Mouse (Mus musculus): ENCODE results near the gene Nipbl.
"Not testable (repeated sequence)": the region's sequence is repeated elsewhere in the genome, so short reads cannot be mapped to it uniquely, and the experiment has no call there.

Gene Nipbl

GRCm38 (mm10) chr15:8443926-8444889, at the start of gene Nipbl:
Nipbl (minus strand) TSS chr15:8444463.
- peak; percentile 93 for DNase-seq

DNA sequence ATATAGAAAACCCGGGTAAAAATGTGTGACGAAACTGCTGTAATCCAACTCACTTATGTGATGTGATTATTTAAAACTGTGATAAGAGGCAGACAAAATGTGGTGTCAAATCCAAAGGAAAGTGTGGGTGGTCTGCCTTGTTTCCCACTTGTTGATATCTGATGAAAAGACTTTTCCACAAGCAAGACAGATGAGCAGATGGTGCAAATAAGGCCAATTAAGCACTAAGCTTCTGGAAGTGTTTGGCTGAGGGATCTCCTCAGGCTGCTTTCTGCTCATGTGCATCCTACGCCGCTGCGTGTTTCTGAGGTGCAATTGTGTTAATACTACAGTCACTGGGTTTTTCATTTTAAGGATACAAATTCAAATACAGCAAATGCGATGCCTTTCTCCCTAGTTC, 41.0 kb upstream of the Nipbl start:
- DNase-seq: no peak

- DNase-seq: no peak
Observed at GRCm38 (mm10) chr15:8469006-8469575, 24.8 kb upstream of the Nipbl start.

GRCm38 (mm10) chr15:8463521-8463920, 19.3 kb upstream of the Nipbl start:
- DNase-seq: no peak

- DNase-seq: no peak
Observed at GRCm38 (mm10) chr15:8462780-8463179, 18.5 kb upstream of the Nipbl start.

DNA sequence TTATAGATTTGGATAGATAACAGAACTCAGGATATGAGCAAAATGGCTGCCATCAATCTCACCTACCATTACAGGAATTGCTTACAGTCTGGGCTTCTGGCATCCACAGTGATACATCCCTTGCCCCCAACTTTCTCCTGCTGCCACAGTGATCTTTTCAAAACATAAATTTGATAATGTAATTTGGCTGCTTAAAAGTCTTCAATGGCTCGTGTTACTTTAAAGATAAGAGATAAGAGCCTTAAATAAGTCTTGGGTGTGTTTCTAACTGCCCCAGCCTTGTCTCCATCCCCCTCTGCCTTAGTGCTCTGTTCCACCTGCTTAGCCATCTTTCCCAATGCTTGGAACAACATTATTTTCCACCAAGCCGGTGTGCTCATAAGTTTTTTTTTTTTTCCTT, 16.6 kb upstream of the Nipbl start:
- no peak for DNase-seq

DNA sequence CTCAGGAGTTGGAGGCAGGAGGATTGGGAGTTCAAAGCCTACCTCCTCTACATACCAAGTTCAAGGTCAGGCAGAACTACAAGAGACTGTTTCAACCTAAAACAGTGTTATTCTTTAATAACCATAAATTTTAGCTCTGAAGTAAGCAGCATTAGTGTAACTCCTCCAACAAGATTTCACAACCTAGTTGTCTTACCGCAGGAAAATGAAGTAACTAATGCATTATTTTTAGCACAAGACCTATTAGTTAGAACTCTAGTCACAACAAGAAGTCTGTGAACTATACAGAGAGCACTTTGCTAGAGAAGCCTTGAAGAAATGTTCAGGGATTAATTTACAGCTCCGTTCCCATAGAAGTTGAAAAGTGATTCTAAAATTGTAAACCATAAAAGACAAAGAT, 15.7 kb upstream of the Nipbl start:
- no peak for DNase-seq

- DNase-seq: not testable (repeated sequence)
Observed at GRCm38 (mm10) chr15:8456223-8456622, 12.0 kb upstream of the Nipbl start.

DNA sequence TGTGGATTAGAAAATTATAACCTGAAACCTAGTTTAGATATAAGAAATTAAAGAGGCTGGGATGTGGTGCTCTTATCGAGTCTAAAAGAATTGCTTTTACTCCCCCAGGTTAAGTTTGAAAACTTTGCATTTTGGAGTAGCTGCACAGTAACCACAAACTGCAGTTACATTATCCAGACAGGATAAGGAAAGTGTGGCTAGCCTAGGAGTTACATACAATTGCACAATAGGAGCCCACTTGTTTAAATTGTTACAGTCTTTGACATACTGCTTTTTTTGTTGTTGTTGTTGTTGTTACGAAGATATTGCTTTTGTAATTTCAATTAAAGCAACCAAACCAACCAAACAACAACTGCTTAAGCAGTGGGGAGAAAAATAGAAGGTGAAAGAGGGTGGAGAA, 11.2 kb upstream of the Nipbl start:
- DNase-seq: no peak

DNA sequence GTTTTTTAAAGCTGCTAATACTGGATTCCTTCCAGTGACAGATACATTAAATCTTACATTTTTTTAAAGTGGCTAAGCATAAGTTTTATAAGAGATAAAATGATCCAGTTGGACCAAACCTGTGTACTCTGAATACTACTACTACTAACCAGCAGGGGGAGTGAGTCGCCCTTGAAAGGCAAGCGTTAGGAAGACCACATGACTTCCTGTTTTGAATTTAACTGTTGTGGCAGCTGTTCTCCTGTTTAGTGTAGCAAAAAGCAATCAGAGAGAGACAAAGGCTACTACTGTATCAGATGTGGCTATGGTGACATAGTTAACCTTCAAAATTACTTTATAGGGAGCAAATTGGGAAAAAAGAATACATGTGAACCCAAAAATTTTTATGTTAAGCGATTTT, 6.8 kb upstream of the Nipbl start:
- peak; percentile 52 for DNase-seq

GRCm38 (mm10) chr15:8447193-8447767, 3.0 kb upstream of the Nipbl start:
- no peak for DNase-seq

DNA sequence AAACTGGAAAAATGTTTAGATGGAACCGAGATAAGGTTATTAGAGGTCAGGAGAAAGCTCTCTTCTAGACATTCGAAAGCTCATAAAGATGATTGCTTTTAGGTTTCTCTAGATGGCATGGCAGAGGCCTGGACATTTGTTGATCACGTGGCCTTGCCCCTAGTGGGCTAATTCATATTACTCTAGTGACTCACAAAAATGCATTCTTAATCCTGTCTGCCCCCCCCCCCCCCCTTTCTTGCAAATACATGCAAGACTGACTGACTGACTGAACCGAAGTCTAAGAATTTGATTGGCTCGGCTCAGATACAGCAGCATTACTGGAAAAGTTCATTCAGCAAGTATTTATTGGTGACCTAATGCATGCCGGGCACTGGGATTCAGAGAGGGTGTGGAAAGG, 2.2 kb upstream of the Nipbl start:
- no peak for DNase-seq

DNA sequence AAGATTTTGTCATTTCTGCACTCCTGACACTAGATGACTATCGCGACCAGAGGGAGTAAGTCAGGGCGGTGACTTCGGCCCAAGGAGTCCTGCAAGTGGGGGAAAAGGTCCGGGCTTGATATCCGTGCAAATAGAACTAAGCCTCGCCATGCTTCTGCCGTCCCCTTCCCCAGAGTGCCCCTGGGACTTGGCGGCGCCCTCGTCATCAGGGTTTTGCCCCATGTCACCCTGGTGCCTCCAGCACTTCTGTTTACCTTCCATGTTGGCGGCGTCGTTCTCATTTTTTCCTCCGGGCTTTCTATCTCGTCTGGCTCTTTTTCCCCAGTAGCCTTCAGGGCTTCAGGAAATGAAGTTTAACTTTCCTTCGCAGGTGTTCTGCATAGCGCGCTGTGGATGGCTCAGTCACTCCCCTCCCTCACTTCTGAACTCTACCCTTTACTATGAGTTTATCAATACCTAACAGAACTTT, 1.7 kb upstream of the Nipbl start:
- DNase-seq: peak; percentile 23

DNA sequence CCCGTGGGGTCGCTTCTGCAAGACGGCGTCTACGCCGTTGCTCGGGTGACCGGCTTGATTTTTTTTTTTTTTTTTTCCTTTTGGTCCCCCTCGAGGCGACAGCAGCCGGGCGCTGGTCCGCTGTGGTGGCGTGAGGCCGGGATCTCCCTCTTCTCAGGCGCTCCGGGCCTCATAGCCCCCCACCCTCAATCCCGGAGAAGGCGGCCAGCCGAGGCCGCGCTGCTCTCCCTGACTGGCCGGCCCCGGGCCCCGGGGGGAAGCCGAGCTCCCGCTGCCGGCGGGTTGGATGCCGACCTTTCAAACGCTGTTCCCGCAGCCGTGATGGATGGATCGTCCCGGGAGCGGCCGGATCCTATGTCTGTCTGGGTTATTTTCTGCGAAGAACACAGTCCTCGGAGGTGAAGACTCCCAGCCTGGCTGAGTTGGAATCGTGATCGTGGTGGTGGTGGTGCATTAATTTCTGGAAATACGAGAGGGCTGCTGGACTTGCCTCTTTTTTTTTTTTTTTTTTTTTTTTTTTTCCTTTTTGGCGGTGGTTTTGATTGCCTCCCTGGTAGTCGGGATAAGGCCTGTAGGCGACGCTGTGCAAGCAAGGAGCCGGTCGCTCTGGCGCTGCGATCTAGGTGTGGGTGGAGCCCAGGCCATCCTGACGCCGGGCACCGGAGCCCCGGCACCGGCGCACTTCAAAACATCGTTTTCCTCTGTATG, 781 bp upstream of the Nipbl start:
- peak; percentile 81 for DNase-seq

- peak; percentile 75 for DNase-seq
Observed at GRCm38 (mm10) chr15:8443168-8443925, 916 bp downstream of the Nipbl start.

DNA sequence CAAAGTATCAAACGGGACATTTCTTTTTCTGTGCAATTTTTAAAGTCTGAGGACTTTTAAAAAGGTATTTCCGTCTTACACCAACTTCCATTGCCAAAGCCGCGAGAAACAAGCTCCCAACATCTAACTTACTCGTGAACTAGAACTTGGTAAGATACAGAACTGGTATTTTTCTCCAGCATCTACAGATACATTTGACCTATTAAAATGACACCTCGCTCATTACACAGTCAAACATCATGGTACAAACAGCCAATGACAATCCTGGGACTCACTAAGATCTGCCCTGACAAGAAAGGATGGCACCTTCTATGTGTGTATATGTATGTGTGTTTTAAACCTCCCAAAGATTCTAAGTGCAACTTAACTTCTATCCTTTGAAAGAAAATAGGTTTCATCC, 1.5 kb downstream of the Nipbl start:
- DNase-seq: no peak

GRCm38 (mm10) chr15:8442156-8442555, 2.1 kb downstream of the Nipbl start:
- no peak for DNase-seq

DNA sequence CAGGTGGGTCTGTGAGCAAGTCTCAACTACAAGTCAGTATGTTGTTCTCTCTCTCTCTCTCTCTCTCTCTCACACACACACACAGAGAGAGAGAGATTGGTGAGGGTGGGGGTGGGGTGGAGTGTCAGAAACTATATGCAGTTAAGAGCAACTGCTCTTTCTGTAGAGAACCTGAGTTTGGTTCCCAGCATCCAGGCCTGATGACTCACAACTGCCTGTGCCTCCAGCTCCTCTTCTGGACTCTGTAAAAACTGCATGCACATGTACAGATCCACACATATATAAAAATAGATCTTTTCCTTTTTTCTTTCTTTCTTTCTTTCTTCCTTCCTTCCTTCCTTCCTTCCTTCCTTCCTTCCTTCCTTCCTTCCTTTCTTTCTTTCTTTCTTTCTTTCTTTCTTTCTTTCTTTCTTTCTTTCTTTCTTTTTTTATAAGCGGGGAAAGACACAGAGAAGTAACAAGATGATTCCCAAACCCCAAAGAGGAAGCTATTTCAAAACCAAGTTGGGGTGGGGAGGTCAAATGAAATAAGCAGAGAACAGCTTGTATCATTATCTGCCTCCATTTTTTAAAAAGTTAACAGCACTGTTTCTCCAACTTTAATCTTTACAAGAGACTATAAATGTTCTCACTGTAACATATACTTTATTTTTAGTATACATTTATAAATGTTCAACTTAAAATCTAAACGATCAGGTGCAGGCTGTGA, 10.9 kb downstream of the Nipbl start:
- no peak for DNase-seq

- no peak for DNase-seq
Observed at GRCm38 (mm10) chr15:8432534-8432933, 11.7 kb downstream of the Nipbl start.

DNA sequence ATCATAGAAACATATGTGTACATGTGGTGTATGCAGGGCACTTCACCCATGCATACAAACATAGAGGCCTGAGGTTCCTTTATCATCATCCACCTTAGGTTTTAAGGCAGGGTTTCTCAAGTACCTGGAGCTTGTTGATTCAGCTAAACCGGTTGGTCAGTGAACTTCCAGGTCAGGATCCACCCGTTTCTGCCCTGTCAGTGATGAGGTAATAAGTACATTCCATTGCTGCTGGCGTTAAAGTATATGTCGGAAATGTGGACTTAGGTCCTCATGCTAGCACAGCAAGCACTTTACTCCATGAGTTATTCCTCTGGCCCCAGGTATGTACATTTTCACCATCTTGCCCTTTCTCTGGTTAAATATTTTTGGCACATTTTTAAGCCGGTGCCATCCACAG, 14.8 kb downstream of the Nipbl start:
- no peak for DNase-seq

GRCm38 (mm10) chr15:8420909-8421308, 23.4 kb downstream of the Nipbl start:
- no peak for DNase-seq

Data from lung, postnatal 14 days (tissue).